Mouse (Mus musculus) lung, postnatal 0 days (tissue): ENCODE results near the gene Gnb3.

Source experiments
- CTCF ChIP-seq: IDR thresholded peaks from 2 replicates; pipeline ENCODE4 v1.5.1; 2016; ENCODE audit warnings: antibody characterized with exemption, mild to moderate bottlenecking
- EP300 ChIP-seq: IDR thresholded peaks from 2 replicates; pipeline ENCODE4 v1.6.1; 2016; ENCODE audit warnings: antibody characterized with exemption, mild to moderate bottlenecking, control low read depth

DNA sequence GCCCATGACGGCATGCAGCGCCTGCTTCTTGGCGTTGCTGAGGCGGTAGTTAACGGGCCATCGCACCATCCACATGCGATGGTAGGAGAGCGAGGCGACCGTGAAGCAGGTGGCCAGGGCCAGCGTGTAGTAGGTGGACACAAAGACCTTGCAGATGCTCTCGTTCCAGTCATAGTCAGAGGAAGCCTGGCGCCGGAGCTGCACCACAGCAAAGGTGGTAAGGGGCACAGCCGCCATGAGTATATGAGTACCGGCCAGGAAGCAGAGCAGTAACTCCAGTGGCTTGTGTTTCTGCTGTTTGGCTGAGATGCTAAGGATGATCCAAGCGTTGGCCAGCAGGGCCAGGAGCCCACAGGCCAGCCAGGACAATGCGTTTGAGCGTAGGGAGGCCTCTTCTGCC is 21.2 kb upstream of the Gnb3 start:
- TF ChIP-seq CTCF (no peak), EP300 (no peak)
